Mouse (Mus musculus) hematopoietic stem cell, adult 5-6 weeks (primary cell): Measurements from ENCODE around the gene Dchs2. TPM values are rescaled to one million over a fixed set of nuclear protein-coding genes. Genes with fewer than 3 reads are reported as not detected.

Experiments used
- ATAC-seq, 2 experiments: fragments of 125-278 bp in 1 of 2; replicated peaks in 1 of 2; 2 replicates each; pipeline ENCODE4 v1.8.0; 2016 to 2017; ENCODE audit warnings: inconsistent platforms in 2 of 2, mild to moderate bottlenecking in 2 of 2, moderate number of reproducible peaks in 2 of 2, low read depth in 1 of 2, moderate TSS enrichment in 1 of 2; ENCODE audit not compliant: low FRiP score in 2 of 2, poor library complexity in 2 of 2, severe bottlenecking in 2 of 2, insufficient read depth in 1 of 2, low TSS enrichment in 1 of 2
- total RNA-seq: library from RNA; stranded (forward); fragments of 172-1452, 232-1000 nt; gene quantifications from 2 replicates; pipeline ENCODE4 v1.2.3, GENCODE M21; 2017

Dchs2 gene
- total RNA-seq, 1 experiment from 2014 or later: not detected

DNA sequence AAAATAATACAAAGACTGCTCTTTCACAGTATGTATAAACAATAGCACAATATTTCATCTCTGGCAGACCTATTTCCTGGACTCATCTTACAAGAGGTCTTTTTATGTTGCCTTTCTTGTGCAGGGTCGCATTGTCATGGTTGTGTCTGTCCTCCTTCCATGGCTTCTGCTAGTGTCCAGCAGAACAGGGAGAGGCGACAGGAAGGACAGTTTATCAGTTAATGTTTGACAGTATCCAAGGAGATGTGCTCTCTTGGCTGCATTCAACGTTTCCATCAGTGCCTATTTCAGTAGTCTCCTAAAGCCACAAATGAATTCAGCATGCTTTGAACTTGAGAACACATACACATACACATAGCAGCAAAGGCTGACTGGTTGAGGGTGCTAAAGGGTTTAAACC, 17.9 kb downstream of the Dchs2 start:
- no peak for ATAC-seq

GRCm38 (mm10) chr3:83147273-83148054, 19.7 kb downstream of the Dchs2 start:
- no peak for ATAC-seq

DNA sequence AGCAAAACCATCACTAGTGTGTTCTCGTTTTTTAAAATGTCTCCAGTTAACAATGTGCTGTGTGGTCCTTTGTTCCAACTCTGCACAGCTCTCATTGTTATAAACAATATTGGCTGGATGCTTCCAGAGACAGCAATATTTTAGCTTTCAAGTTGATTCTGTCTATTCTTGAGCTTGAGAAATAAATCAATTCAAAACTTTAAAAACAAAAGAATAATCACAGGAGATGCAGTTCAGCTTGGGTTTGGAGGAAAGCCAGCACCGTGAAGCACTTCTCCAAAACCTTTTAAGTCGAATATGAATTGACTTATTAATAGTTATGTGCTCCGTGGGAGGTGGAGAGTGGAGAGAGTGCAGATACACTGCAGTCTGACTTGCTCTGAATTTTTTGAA, 20.3 kb downstream of the Dchs2 start:
- ATAC-seq: no peak

DNA sequence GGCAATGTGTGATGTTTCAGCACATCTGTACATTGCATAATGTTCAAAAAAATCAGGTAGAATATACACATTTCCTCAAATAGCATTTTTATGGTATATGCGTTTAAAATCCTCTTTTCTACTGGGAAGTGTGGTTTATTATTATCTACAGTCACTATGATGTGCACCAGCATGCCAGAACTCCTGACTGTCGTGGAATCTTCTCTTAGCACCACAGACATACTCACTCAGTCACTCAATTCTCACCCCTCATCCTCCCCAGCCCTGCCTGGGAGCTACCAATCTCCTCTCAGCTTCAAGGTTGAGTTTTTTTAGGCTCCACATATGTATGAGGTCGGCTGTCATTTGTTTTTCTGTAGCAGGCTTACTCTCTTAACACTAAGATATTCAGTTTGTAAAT, 20.8 kb downstream of the Dchs2 start:
- ATAC-seq: no peak

- ATAC-seq: no peak
Measured at GRCm38 (mm10) chr3:83155600-83155999, 27.9 kb downstream of the Dchs2 start.

DNA sequence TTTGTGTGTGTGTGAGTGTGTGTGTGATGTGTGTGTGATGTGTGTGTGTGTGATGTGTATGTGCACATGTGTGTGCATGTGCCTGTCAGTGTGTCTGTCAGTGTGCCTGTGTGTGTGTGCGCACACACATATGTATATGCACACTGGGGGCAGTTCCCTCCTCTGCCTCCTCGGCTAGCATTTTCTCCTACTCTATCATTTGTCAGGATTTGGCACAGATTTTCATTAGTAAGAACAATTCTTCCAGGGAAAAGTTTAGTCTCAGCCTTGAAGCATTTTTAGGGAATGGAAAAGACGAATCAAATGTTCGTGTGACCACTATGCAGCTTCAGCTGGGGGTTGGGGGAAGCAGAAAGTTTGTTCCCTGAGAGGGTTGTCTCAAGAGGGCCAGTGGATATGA, 28.4 kb downstream of the Dchs2 start:
- no peak for ATAC-seq

- no peak for ATAC-seq
Measured at GRCm38 (mm10) chr3:83161542-83162231, 33.9 kb downstream of the Dchs2 start.

DNA sequence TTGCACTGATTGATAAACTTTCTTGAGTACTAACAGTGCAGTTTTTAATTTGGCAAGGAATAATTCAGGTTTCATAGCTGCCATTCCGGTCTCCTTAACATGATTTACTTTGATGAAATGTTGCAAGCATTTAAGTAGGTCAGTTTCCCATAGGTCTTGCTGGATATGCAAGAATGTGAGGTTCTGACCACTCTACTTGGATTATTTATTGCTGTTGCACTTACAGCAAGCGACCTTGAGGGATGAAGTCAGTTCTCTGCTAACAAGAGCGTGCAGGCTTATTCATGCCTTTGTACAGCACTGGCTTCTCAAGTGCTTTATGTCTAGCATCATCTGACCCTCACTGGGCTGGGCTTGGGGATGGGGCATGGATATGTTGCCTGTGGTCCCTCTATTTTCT, 35.9 kb downstream of the Dchs2 start:
- no peak for ATAC-seq

GRCm38 (mm10) chr3:83185527-83185926, 57.8 kb downstream of the Dchs2 start:
- no peak for ATAC-seq

- no peak for ATAC-seq
Measured at GRCm38 (mm10) chr3:83191271-83191670, 63.5 kb downstream of the Dchs2 start.

- ATAC-seq: no peak
Measured at GRCm38 (mm10) chr3:83192401-83192800, 64.7 kb downstream of the Dchs2 start.

DNA sequence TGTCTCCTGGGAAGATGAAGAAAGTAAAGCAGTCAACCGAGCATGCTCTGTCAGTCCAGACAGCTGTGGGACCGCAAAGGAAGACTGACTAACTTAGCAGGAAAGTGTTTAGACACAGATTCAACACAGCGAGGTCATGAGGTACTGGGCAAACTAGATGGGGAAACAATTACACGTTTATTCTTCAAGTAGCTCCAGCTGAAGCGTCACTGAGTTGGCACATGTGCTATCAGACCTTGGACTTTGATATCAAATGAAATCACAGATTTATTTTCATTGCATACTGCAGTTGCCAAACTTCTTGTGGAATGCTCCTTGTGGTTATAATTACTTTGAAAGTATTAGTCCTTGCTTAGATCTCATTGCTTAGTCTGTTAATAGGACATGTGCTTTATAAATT, 67.2 kb downstream of the Dchs2 start:
- no peak for ATAC-seq

- no peak for ATAC-seq
Measured at GRCm38 (mm10) chr3:83201286-83201980, 73.7 kb downstream of the Dchs2 start.

GRCm38 (mm10) chr3:83205073-83205668, 77.4 kb downstream of the Dchs2 start:
- ATAC-seq: no peak

- no peak for ATAC-seq
Measured at GRCm38 (mm10) chr3:83209646-83210045, 81.9 kb downstream of the Dchs2 start.

DNA sequence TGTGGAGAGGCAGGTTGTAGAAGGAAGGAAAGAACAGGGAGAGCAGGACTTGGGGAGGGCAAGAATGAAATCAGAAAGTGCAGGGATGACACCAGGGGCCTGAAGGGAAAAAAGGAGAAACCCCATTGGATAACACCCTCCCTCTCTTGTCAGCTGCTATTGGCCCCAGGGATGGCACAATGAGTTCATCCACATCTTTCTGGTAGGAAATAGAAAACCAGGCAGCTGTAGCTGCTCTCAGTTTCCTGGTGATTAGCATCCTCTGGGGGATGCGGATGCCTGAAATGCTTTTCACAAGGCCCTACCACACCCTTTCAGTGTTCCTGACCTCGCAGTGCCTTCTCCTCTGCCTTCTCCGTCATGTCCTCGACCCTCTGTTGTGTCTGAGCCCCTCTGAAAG, 82.5 kb downstream of the Dchs2 start:
- no peak for ATAC-seq

- no peak for ATAC-seq
Measured at GRCm38 (mm10) chr3:83211939-83212338, 84.2 kb downstream of the Dchs2 start.

- no peak for ATAC-seq
Measured at GRCm38 (mm10) chr3:83212578-83212977, 84.8 kb downstream of the Dchs2 start.
